Mouse (Mus musculus) embryo, embryonic 10.5 days (tissue): Measurements from ENCODE around the gene Snrnp200.
"Not testable (repeated sequence)": the region's sequence is repeated elsewhere in the genome, so short reads cannot be mapped to it uniquely, and the experiment has no call there.

Source experiments
- DNase-seq: peaks from one replicate; pipeline ENCODE4 v3.0.0-alpha.2; 2015; ENCODE audit warnings: low spot score

The Snrnp200 gene

GRCm38 (mm10) chr2:127254604-127255134 lies 46.5 kb downstream of the Snrnp200 start:
- DNase-seq = no peak

- no peak for DNase-seq
These were observed 47.1 kb downstream of the Snrnp200 start for GRCm38 (mm10) chr2:127255294-127255693.

DNA sequence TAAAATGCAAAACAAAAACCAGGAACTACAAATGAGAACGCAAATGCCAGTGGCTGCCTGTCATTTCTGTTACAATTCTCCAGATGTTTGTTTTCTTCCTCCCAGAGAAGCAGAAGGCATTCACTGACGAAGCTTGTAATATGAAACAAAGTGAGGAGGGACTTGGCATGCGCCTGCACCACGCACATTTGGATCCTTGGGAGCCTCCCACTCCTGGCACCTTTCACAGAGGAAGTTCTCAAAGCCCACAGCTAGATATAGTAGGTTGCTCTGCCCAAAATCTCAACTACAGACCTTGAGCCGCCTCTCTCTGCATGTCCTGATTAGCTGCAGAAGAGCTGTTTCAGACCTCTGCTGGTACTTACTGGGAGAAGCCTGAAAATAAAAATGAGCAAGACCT lies 51.2 kb downstream of the Snrnp200 start:
- DNase-seq = no peak

DNA sequence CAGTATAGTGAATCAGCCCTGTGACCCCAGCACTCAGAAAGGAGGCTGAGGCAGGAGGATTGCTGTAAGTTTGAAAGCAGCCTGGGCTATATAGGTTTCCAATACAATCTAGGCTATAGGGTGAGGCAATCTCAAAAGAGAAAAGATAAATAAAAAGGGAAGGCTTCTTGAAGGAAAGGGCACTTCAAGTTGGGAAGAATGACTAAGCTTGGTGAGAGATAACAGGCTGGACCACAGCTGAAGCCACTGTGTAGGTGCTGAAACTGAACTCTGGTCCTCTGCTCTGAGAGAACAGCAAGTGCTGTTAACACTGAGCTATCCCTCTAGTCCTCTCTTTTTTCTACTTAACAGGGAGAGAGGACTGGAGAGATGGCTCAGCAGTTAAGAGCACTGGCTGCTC lies 54.3 kb downstream of the Snrnp200 start:
- no peak for DNase-seq

- no peak for DNase-seq
These were observed 59.7 kb downstream of the Snrnp200 start for GRCm38 (mm10) chr2:127267854-127268253.

GRCm38 (mm10) chr2:127269491-127270299 lies 61.5 kb downstream of the Snrnp200 start, which contains the start of gene Stard7:
TSS of gene Stard7 (plus strand) at chr2:127270218.
- DNase-seq = peak; percentile 98

DNA sequence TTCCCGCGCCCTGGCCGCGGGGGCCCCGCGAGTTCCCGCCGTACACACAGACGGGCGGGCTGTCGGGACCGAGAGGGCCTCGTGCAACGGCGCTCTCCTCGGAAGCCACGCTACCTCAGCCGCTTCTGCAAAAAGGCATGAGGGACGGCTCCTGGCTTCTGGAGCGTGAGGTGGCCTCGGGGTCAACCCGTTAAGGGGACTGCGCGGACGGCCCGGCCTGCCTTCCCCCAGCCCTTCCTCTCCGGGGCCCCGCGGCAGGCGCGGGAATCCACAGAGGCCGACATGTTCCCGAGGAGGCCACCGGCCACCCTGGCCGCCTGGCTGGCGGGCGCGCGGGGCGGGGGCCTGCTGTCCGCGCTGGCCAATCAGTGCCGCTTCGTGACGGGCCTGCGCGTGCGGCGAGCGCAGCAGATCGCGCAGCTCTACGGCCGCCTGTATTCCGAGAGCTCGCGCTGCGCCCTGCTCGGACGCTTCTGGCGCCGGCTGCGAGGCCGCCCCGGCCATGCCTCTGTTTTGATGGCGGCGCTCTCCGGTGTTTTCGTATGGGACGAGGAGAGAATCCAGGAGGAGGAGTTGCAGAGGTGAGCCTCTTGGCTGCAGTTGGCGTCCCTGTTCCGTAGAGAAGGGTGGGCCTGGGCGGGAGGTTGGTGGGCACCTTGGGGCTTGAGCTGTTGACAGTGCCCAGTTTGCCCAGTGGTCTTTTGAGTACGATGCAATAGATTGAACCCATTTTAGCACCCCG lies 62.3 kb downstream of the Snrnp200 start:
- DNase-seq = peak; percentile 90

GRCm38 (mm10) chr2:127271042-127271515 lies 62.9 kb downstream of the Snrnp200 start:
- peak; percentile 40 for DNase-seq

- DNase-seq = not testable (repeated sequence)
These were observed 63.9 kb downstream of the Snrnp200 start for GRCm38 (mm10) chr2:127272049-127272448.

GRCm38 (mm10) chr2:127272806-127273205 lies 64.6 kb downstream of the Snrnp200 start:
- no peak for DNase-seq

DNA sequence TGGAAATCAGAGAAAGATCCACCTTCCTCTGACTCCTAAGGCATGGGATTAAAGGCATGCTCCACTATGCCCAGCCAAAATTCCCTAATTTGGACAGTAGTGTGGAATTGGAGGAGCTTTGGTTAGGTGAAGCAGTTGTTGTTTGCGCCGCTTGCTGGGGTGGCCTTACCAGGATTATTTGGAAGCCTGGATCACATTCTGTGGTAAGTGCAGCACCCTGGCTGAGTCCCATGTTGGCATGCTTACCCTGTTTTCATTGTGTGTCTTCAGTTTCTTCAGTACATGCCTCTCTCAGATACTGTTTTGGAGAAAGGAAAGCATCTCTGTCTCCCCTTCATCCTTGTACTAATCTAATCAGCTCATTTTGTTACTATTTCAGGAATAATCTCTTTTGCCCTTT lies 66.4 kb downstream of the Snrnp200 start:
- DNase-seq = no peak

DNA sequence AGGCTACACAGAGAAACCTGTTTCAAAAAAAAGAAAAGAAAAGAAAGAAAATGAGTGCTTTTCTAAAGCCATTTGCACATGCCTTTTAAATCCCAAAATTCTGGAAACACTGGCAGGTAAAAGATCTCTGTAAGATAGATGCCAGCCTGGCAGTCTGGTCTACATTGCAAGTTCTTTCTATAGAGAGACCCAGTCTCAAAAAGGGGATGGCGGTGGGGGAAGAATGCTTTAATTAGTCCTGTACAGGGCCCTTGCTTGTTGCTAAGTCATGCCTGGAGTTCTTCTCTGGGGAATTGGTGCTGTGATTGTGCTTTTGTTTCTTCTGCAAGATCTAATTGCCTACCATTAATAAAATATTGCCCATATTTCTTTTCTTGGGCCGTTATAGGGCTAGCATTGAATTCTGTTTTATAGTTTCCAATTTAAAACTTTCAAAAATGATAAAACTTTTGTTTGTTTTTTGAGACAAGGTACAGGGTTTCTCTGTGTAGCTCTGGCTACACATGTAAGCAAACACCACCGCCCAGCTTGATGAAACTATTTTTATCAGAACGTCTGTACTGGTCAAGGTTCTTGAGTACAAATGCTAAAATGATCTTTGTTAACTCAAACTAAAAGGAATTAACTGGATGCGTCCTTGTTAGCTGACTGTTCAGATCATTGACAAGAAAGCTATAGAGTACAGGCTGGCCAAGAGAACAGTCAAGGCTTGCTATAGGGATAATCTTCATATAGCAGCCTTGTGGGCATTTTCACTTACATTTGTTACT lies 67.5 kb downstream of the Snrnp200 start:
- DNase-seq = no peak

DNA sequence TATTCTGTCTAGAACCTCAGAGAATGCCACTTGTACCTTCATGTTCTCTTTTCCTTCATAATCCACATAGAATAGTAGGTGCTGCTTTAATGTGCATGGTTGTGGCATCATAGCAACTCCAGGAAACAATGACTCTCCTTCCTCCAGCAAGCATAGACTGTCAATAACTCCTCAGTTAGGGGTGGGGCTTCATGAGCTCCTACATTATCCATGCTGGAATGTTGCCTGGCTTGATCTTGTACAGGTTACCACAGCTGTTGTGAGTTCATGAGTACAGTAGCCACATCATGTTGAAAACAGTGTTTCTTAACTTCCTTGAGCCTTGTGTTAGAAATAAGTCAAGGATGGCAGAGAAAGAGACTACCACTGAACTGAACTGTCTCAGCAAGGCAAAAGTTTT lies 70.0 kb downstream of the Snrnp200 start:
- DNase-seq = no peak
